8 mouse cellular contexts compared by ENCODE assay signal in genomic region chr10:128805092-128806000, GRCm38 (mm10). TPM values are rescaled to one million over a fixed set of nuclear protein-coding genes. Genes with fewer than 3 reads are reported as not detected.
A peak's percentile ranks its signal among the peaks of the same experiment; 100 is the strongest.
DNase-seq lines count a peak whose midpoint lies in the region; ATAC-seq and TF ChIP-seq lines count a peak whose summit lies in the region.

No protein-coding gene starts in this region.

- H3K36me3 ChIP-seq in C2C12 (ENCODE audit: control insufficient read depth, insufficient read depth) = peaks cover 42% of the 10 kb centered on the region
- peaks cover 39% of the 10 kb centered on the region for H3K36me3 ChIP-seq in erythroblast, embryonic 14.5 days (ENCODE audit: control insufficient read depth)
- H3K36me3 ChIP-seq in heart, embryonic 12.5 days = peaks cover 53% of the 10 kb centered on the region
- H3K36me3 ChIP-seq in kidney, postnatal 0 days (ENCODE audit: insufficient read depth, low read length) = peaks cover 10% of the 10 kb centered on the region; the same call in 1 of the 2 replicates
- peaks cover 37% of the 10 kb centered on the region for H3K36me3 ChIP-seq in liver, embryonic 12.5 days
- H3K36me3 ChIP-seq in stomach, embryonic 15.5 days = peaks cover 7% of the 10 kb centered on the region; the same call in 1 of the 2 replicates

- peaks cover 49% of the 10 kb centered on the region for H3K4me1 ChIP-seq in erythroblast, embryonic 14.5 days (ENCODE audit: control insufficient read depth)
- H3K4me1 ChIP-seq in heart, embryonic 12.5 days (replicated peaks) = peaks cover 53% of the 10 kb centered on the region
- peaks cover 33% of the 10 kb centered on the region for H3K4me1 ChIP-seq in kidney, postnatal 0 days (replicated peaks; ENCODE audit: insufficient read depth, low read length)
- H3K4me1 ChIP-seq in liver, embryonic 12.5 days = peaks cover 58% of the 10 kb centered on the region
- peaks cover 46% of the 10 kb centered on the region for H3K4me1 ChIP-seq in stomach, embryonic 15.5 days

- peak; percentile 33; the same call in 1 of the 2 replicates for TF ChIP-seq POLR2A in brain, embryonic 14.5 days (IDR thresholded peaks at IDR 0.05; ENCODE audit: borderline replicate concordance, extremely low read depth, insufficient read depth, insufficient read length, poor library complexity, severe bottlenecking)

- H3K79me3 ChIP-seq in C2C12 (ENCODE audit: low read depth) = peaks cover 42% of the 10 kb centered on the region

- H3K9me3 ChIP-seq in erythroblast, embryonic 14.5 days (ENCODE audit: control insufficient read depth, low read length) = no peaks in the 10 kb centered on the region
- no peaks in the 10 kb centered on the region for H3K9me3 ChIP-seq in heart, embryonic 12.5 days (replicated peaks)
- H3K9me3 ChIP-seq in kidney, postnatal 0 days (replicated peaks; ENCODE audit: low read length) = no peaks in the 10 kb centered on the region
- no peaks in the 10 kb centered on the region for H3K9me3 ChIP-seq in liver, embryonic 12.5 days (replicated peaks)
- no peaks in the 10 kb centered on the region for H3K9me3 ChIP-seq in stomach, embryonic 15.5 days

- ATAC-seq in heart, embryonic 12.5 days (ENCODE audit: insufficient number of reproducible peaks, low FRiP score) = peak; percentile 94
- peak; percentile 93 for ATAC-seq in kidney, postnatal 0 days (replicated peaks; ENCODE audit: low FRiP score, low read depth)
- ATAC-seq in liver, embryonic 12.5 days = peak; percentile 96
- ATAC-seq in stomach, embryonic 15.5 days (ENCODE audit: insufficient read depth, low FRiP score, low read depth) = peak; percentile 95

- peak overlapping the region; percentile 86 for H3K9ac ChIP-seq in heart, embryonic 12.5 days
- H3K9ac ChIP-seq in kidney, postnatal 0 days (ENCODE audit: low read depth, low read length) = peak overlapping the region; percentile 85
- H3K9ac ChIP-seq in liver, embryonic 12.5 days = peak overlapping the region; percentile 88
- H3K9ac ChIP-seq in stomach, embryonic 15.5 days = peak overlapping the region; percentile 73

- no peak for TF ChIP-seq CTCF in C2C12 (IDR thresholded peaks at IDR 0.05; ENCODE audit: control insufficient read depth, insufficient read depth, insufficient read length)
- no peak for TF ChIP-seq CTCF in brain, embryonic 14.5 days (IDR thresholded peaks at IDR 0.05; ENCODE audit: borderline replicate concordance, extremely low read depth, insufficient read depth, insufficient read length)
- TF ChIP-seq CTCF in kidney, postnatal 0 days (IDR thresholded peaks at IDR 0.05; ENCODE audit: low read depth) = peak; percentile 49

- WGBS in heart, embryonic 12.5 days = under 1% methylated on average over 67 of the region's 70 CpGs
- 1% methylated on average over 69 of the region's 70 CpGs for WGBS in kidney, postnatal 0 days
- WGBS in liver, embryonic 12.5 days (ENCODE audit: insufficient replicate concordance) = under 1% methylated on average over 63 of the region's 70 CpGs
- under 1% methylated on average over 70 of the region's 70 CpGs for WGBS in stomach, embryonic 15.5 days

- H3K79me2 ChIP-seq in C2C12 (ENCODE audit: control insufficient read depth, insufficient read depth) = peaks cover 68% of the 10 kb centered on the region

- peak overlapping the region; percentile 86 for H3K4me3 ChIP-seq in C2C12 (ENCODE audit: insufficient read depth, poor library complexity, severe bottlenecking)
- peak overlapping the region; percentile 91 for H3K4me3 ChIP-seq in erythroblast, embryonic 14.5 days (replicated peaks)
- peak overlapping the region; percentile 77 for H3K4me3 ChIP-seq in heart, embryonic 12.5 days
- H3K4me3 ChIP-seq in kidney, postnatal 0 days (replicated peaks; ENCODE audit: low read depth, low read length) = peak overlapping the region; percentile 74
- peak overlapping the region; percentile 82 for H3K4me3 ChIP-seq in liver, embryonic 12.5 days
- peak overlapping the region; percentile 69 for H3K4me3 ChIP-seq in stomach, embryonic 15.5 days (replicated peaks)

- peak overlapping the region; percentile 85 for H3K4me2 ChIP-seq in heart, embryonic 12.5 days
- H3K4me2 ChIP-seq in kidney, postnatal 0 days (ENCODE audit: low read length) = peak overlapping the region; percentile 72
- H3K4me2 ChIP-seq in liver, embryonic 12.5 days = peak overlapping the region; percentile 94
- peak overlapping the region; percentile 77 for H3K4me2 ChIP-seq in stomach, embryonic 15.5 days

- DNase-seq in brain, embryonic 14.5 days (ENCODE audit: low read depth) = peak; percentile 99
- DNase-seq in kidney, postnatal 0 days (ENCODE audit: low spot score) = peak; percentile 99
- peak; percentile 92 to 95 for DNase-seq in natural killer cell, adult 2 months (ENCODE audit: low spot score in 2 of 2)

- H3K27ac ChIP-seq in heart, embryonic 12.5 days (ENCODE audit: poor library complexity, severe bottlenecking) = peak overlapping the region; percentile 96
- H3K27ac ChIP-seq in kidney, postnatal 0 days = peak overlapping the region; percentile 98
- peak overlapping the region; percentile 93 for H3K27ac ChIP-seq in liver, embryonic 12.5 days
- peak overlapping the region; percentile 98 for H3K27ac ChIP-seq in stomach, embryonic 15.5 days

- peak overlapping the region; percentile 89 for H3ac ChIP-seq in C2C12 (ENCODE audit: control insufficient read depth, insufficient read length, low read depth)

- no peaks in the 10 kb centered on the region for H3K27me3 ChIP-seq in C2C12 (ENCODE audit: control insufficient read depth, insufficient read depth, insufficient read length)
- H3K27me3 ChIP-seq in erythroblast, embryonic 14.5 days (ENCODE audit: control insufficient read depth) = peaks cover 24% of the 10 kb centered on the region
- H3K27me3 ChIP-seq in heart, embryonic 12.5 days (replicated peaks) = no peaks in the 10 kb centered on the region
- no peaks in the 10 kb centered on the region for H3K27me3 ChIP-seq in kidney, postnatal 0 days (ENCODE audit: insufficient read depth, low read length)
- H3K27me3 ChIP-seq in liver, embryonic 12.5 days (replicated peaks) = peaks cover 4% of the 10 kb centered on the region
- H3K27me3 ChIP-seq in stomach, embryonic 15.5 days (replicated peaks) = no peaks in the 10 kb centered on the region

TF ChIP-seq in C2C12, 6 proteins besides CTCF, POLR2A, EP300 and RAD21:
- TF ChIP-seq MYOG (IDR thresholded peaks at IDR 0.05; ENCODE audit: control insufficient read depth, extremely low read depth, insufficient read length) (no peak), MAX (IDR thresholded peaks at IDR 0.05) (peak; percentile 59), FOSL1 (IDR thresholded peaks at IDR 0.05; ENCODE audit: insufficient read depth, low read length, poor library complexity, severe bottlenecking) (no peak), USF1 (IDR thresholded peaks at IDR 0.05; ENCODE audit: low read depth) (no peak)

RNA-seq across cellular contexts. Expression of gene Tmem198b, which starts 1.2 kb away (rescaled TPM):
- polyA plus RNA-seq in C2C12 (2012; fragmentation: generic; extraction: Trizol) = 15.1 TPM
- polyA plus RNA-seq in brain, embryonic 14.5 days (2012; rRNA removed) = 24.2 and 29.0 TPM in 2 replicates
- polyA plus RNA-seq in erythroblast, embryonic 14.5 days (2012) = 0.07 and 0.09 TPM in 2 replicates
- 19.6 and 20.8 TPM in 2 replicates for polyA plus RNA-seq in heart, embryonic 12.5 days (2016; fragmentation: Nextera tagmentation; extraction: Ambion mirVana)
- 11.7 and 13.2 TPM in 2 replicates for polyA plus RNA-seq in kidney, postnatal 0 days (2015; fragmentation: Nextera tagmentation; extraction: Ambion mirVana)
- 3.7 and 3.9 TPM in 2 replicates for polyA plus RNA-seq in liver, embryonic 12.5 days (2016; fragmentation: Nextera tagmentation; extraction: Ambion mirVana)
- polyA plus RNA-seq in stomach, embryonic 15.5 days (2015; fragmentation: Nextera tagmentation; extraction: Ambion mirVana) = 15.4 and 16.3 TPM in 2 replicates

RNA-seq across cellular contexts. Expression of gene Dnajc14, which starts 1.5 kb away (rescaled TPM):
- polyA plus RNA-seq in C2C12 (2012; fragmentation: generic; extraction: Trizol) = 31.2 TPM
- 18.6 and 30.5 TPM in 2 replicates for polyA plus RNA-seq in brain, embryonic 14.5 days (2012; rRNA removed)
- 0.94 and 1.2 TPM in 2 replicates for polyA plus RNA-seq in erythroblast, embryonic 14.5 days (2012)
- 48.4 and 51.7 TPM in 2 replicates for polyA plus RNA-seq in heart, embryonic 12.5 days (2016; fragmentation: Nextera tagmentation; extraction: Ambion mirVana)
- 46.2 and 48.5 TPM in 2 replicates for polyA plus RNA-seq in kidney, postnatal 0 days (2015; fragmentation: Nextera tagmentation; extraction: Ambion mirVana)
- polyA plus RNA-seq in liver, embryonic 12.5 days (2016; fragmentation: Nextera tagmentation; extraction: Ambion mirVana) = 27.9 and 29.1 TPM in 2 replicates
- 49.8 and 50.6 TPM in 2 replicates for polyA plus RNA-seq in stomach, embryonic 15.5 days (2015; fragmentation: Nextera tagmentation; extraction: Ambion mirVana)

RNA-seq across cellular contexts. Expression of gene Sarnp, which starts 11.8 kb away (rescaled TPM):
- polyA plus RNA-seq in C2C12 (2012; fragmentation: generic; extraction: Trizol) = 56.6 TPM
- 79.6 and 82.0 TPM in 2 replicates for polyA plus RNA-seq in brain, embryonic 14.5 days (2012; rRNA removed)
- 1.4 and 2.5 TPM in 2 replicates for polyA plus RNA-seq in erythroblast, embryonic 14.5 days (2012)
- 171 and 172 TPM in 2 replicates for polyA plus RNA-seq in heart, embryonic 12.5 days (2016; fragmentation: Nextera tagmentation; extraction: Ambion mirVana)
- 164 and 175 TPM in 2 replicates for polyA plus RNA-seq in kidney, postnatal 0 days (2015; fragmentation: Nextera tagmentation; extraction: Ambion mirVana)
- polyA plus RNA-seq in liver, embryonic 12.5 days (2016; fragmentation: Nextera tagmentation; extraction: Ambion mirVana) = 154 and 161 TPM in 2 replicates
- 187 and 207 TPM in 2 replicates for polyA plus RNA-seq in stomach, embryonic 15.5 days (2015; fragmentation: Nextera tagmentation; extraction: Ambion mirVana)

RNA-seq across cellular contexts. Expression of gene Mmp19, which starts 14.6 kb away (rescaled TPM):
- polyA plus RNA-seq in C2C12 (2012; fragmentation: generic; extraction: Trizol) = 1.7 TPM
- polyA plus RNA-seq in brain, embryonic 14.5 days (2012; rRNA removed) = 0.54 and 0.77 TPM in 2 replicates
- polyA plus RNA-seq in erythroblast, embryonic 14.5 days (2012) = 0.01 TPM in 1 of 2 replicates, not detected in the other
- polyA plus RNA-seq in heart, embryonic 12.5 days (2016; fragmentation: Nextera tagmentation; extraction: Ambion mirVana) = 0.83 and 0.93 TPM in 2 replicates
- 0.55 and 0.64 TPM in 2 replicates for polyA plus RNA-seq in kidney, postnatal 0 days (2015; fragmentation: Nextera tagmentation; extraction: Ambion mirVana)
- 5.5 and 6.8 TPM in 2 replicates for polyA plus RNA-seq in liver, embryonic 12.5 days (2016; fragmentation: Nextera tagmentation; extraction: Ambion mirVana)
- polyA plus RNA-seq in stomach, embryonic 15.5 days (2015; fragmentation: Nextera tagmentation; extraction: Ambion mirVana) = 1.2 and 2.0 TPM in 2 replicates

RNA-seq across cellular contexts. Expression of gene Ormdl2, which starts 16.1 kb away (rescaled TPM):
- polyA plus RNA-seq in C2C12 (2012; fragmentation: generic; extraction: Trizol) = 41.1 TPM
- polyA plus RNA-seq in brain, embryonic 14.5 days (2012; rRNA removed) = 22.6 and 33.7 TPM in 2 replicates
- polyA plus RNA-seq in erythroblast, embryonic 14.5 days (2012) = 1.3 and 2.2 TPM in 2 replicates
- polyA plus RNA-seq in heart, embryonic 12.5 days (2016; fragmentation: Nextera tagmentation; extraction: Ambion mirVana) = 36.0 and 39.2 TPM in 2 replicates
- polyA plus RNA-seq in kidney, postnatal 0 days (2015; fragmentation: Nextera tagmentation; extraction: Ambion mirVana) = 87.2 and 87.5 TPM in 2 replicates
- polyA plus RNA-seq in liver, embryonic 12.5 days (2016; fragmentation: Nextera tagmentation; extraction: Ambion mirVana) = 82.5 and 85.8 TPM in 2 replicates
- polyA plus RNA-seq in stomach, embryonic 15.5 days (2015; fragmentation: Nextera tagmentation; extraction: Ambion mirVana) = 92.8 and 95.7 TPM in 2 replicates

Comparison
In these comparisons a context has a peak if more than half of its experiments do, and no peak if none do; other contexts are left out.
1. Peak in every context shown above with its lines: DNase-seq, ATAC-seq, H3K4me3 ChIP-seq and H3K27ac ChIP-seq.
2. RNA of gene Sarnp, which starts 11.8 kb away (polyA plus RNA-seq): 187 to 207 TPM in stomach, embryonic 15.5 days, 171 to 172 TPM in heart, embryonic 12.5 days, 164 to 175 TPM in kidney, postnatal 0 days, 154 to 161 TPM in liver, embryonic 12.5 days, 79.6 to 82.0 TPM in brain, embryonic 14.5 days and 56.6 TPM in C2C12 (single experiment); 1.4 to 2.5 TPM in erythroblast, embryonic 14.5 days; every median in the first group is over 10 times any median in the second.